Mouse (Mus musculus) forebrain, embryonic 11.5 days (tissue): ENCODE measurements around the gene Gstp1. TPM values are rescaled to one million over a fixed set of nuclear protein-coding genes. Genes with fewer than 3 reads are reported as not detected.

Experiments
- ATAC-seq: fragments of 200-750 bp; cut with Nextera tagmentation; replicated peaks from 2 replicates; pipeline ENCODE4 v1.8.0; 2017; ENCODE audit warnings: moderate TSS enrichment; ENCODE audit not compliant: low FRiP score
- DNase-seq: peaks from one replicate; pipeline ENCODE4 v3.0.0-alpha.2; 2017; ENCODE audit warnings: low spot score
- H3K27ac ChIP-seq: fragments of 300-500 bp; sonication (generic); 2 replicates; pipeline ENCODE4 v1.5.1; 2014; ENCODE audit warnings: low read depth, low read length
- H3K27me3 ChIP-seq: fragments of 300-500 bp; sonication (generic); 2 replicates; pipeline ENCODE4 v1.6.1; 2014; ENCODE audit warnings: mild to moderate bottlenecking, low read length, mixed read lengths; ENCODE audit not compliant: control insufficient read depth, insufficient read depth
- H3K36me3 ChIP-seq: fragments of 300-500 bp; sonication (generic); 2 replicates; pipeline ENCODE4 v1.6.1; 2014; ENCODE audit warnings: mild to moderate bottlenecking, low read length, moderate library complexity, mixed read lengths; ENCODE audit not compliant: control insufficient read depth, insufficient read depth
- H3K4me1 ChIP-seq: fragments of 300-500 bp; sonication (generic); replicated peaks from 2 replicates; pipeline ENCODE4 v1.6.1; 2014; ENCODE audit warnings: low read length, mixed read lengths; ENCODE audit not compliant: control insufficient read depth, insufficient read depth
- H3K4me2 ChIP-seq: fragments of 300-500 bp; sonication (generic); 2 replicates; pipeline ENCODE4 v1.6.1; 2014; ENCODE audit warnings: low read depth, mild to moderate bottlenecking, low read length, moderate library complexity, mixed read lengths; ENCODE audit not compliant: severe bottlenecking
- H3K4me3 ChIP-seq: fragments of 300-500 bp; sonication (generic); 2 replicates; pipeline ENCODE4 v1.5.1; 2014; ENCODE audit warnings: low read depth, low read length
- H3K9ac ChIP-seq: fragments of 300-500 bp; sonication (generic); 2 replicates; pipeline ENCODE4 v1.6.1; 2014; ENCODE audit warnings: low read length
- H3K9me3 ChIP-seq: fragments of 300-500 bp; sonication (generic); 2 replicates; pipeline ENCODE4 v1.6.1; 2016; ENCODE audit warnings: low read length, mixed read lengths; ENCODE audit not compliant: control insufficient read depth
- WGBS: fragments of 180-500 bp; shearing (Covaris S2); extraction: QIAGEN DNeasy Blood & Tissue Kit; methylation state at CpG from one replicate; pipeline ENCODE4 v1.1.7; 2014; 5-methylcytosine and 5-hydroxymethylcytosine counted together
- polyA plus RNA-seq: library from polyadenylated mRNA; unstranded; fragments of >200 nt; fragmentation: Nextera tagmentation; extraction: Ambion mirVana; gene quantifications from 2 replicates; pipeline ENCODE4 v1.2.1, GENCODE M21; 2014

Gene Gstp1
- polyA plus RNA-seq, 1 experiment from 2014 or later = 347 TPM

DNA sequence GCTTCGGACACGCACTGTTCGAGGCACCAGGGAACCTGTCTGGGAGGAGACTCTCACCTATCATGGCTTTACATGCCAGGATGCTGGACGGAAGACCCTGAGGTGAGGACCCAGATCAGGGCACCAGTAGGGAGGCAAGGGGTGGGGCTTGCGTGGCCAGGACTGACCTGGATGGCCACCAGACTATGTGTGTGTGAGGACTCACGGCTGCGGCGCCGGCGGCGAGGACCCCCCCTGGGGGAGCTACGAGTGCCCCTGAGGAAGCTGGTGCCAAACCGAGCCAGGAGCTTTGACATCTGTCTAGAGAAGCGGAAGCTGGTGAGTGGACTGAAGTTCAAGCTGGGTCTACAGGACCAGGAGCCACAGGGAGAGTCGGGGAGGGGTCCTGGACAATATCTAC is 33.5 kb downstream of the Gstp1 start:
- no peak overlapping the region for H3K4me2 ChIP-seq
- no peak overlapping the region for H3K4me3 ChIP-seq
- no peaks in the 10 kb centered on the region for H3K27me3 ChIP-seq
- 88% methylated on average over 15 of the region's 15 CpGs for WGBS
- peaks cover 2% of the 10 kb centered on the region; the same call in 1 of the 2 replicates for H3K4me1 ChIP-seq
- H3K27ac ChIP-seq = no peak overlapping the region
- H3K9me3 ChIP-seq = no peaks in the 10 kb centered on the region
- no peak overlapping the region for H3K9ac ChIP-seq
- no peak for ATAC-seq
- no peaks in the 10 kb centered on the region; the same call in 1 of the 2 replicates for H3K36me3 ChIP-seq
- DNase-seq = no peak

DNA sequence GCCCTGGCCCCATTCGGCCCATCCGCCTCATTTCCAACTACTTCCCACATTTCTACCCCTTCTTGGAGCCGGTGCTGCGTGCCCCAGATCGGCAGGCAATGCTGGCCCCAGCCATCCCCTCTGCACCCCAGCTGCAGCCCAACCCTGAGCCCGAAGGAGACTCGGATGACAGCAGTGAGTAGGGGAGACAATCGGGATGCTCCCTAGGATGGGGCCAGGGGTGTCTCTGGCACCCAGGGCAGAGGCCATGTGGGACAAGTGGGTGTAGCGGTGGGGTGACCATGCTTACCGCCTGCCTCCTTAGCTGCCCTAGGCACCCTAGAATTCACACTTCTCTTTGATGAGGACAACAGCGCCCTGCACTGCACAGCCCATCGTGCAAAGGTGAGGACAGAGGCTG is 34.1 kb downstream of the Gstp1 start:
- H3K9ac ChIP-seq = no peak overlapping the region
- peaks cover 2% of the 10 kb centered on the region; the same call in 1 of the 2 replicates for H3K4me1 ChIP-seq
- no peak overlapping the region for H3K27ac ChIP-seq
- no peaks in the 10 kb centered on the region; the same call in 1 of the 2 replicates for H3K36me3 ChIP-seq
- H3K4me3 ChIP-seq = no peak overlapping the region
- ATAC-seq = no peak
- H3K4me2 ChIP-seq = no peak overlapping the region
- H3K27me3 ChIP-seq = no peaks in the 10 kb centered on the region
- H3K9me3 ChIP-seq = no peaks in the 10 kb centered on the region
- DNase-seq = no peak
- WGBS = 86% methylated on average over 12 of the region's 12 CpGs

DNA sequence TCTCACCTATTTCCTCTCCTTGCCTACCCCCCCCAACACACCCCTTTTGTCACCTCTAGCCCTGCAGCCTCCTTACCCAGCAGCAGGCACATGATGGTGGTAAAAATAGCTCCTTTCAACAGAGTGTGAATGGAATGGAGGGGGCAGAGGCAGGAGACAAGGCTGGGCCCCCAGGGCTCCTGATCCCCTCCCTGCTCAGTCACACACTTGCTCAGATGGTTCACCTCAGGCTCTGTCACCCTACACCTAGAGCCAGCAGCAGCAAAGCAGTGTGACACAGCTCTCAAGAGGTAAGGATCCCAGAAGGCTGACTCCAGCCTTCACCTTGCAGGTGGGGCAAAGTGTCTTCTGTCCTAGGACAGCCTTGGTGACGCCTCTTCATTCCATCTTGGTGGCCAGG is 34.7 kb downstream of the Gstp1 start, which contains the start of gene Doc2g:
TSS of gene Doc2g (plus strand) at position 202 of the 400 bp plus-strand sequence.
- Histone ChIP-seq H3K36me3 (no peaks in the 10 kb centered on the region; the same call in 1 of the 2 replicates), H3K9ac (no peak within 1 kb of the TSS), H3K4me3 (no peak within 1 kb of the TSS), H3K4me1 (peaks cover 2% of the 10 kb centered on the region; the same call in 1 of the 2 replicates), H3K9me3 (no peaks in the 10 kb centered on the region), H3K27ac (no peak within 1 kb of the TSS), H3K27me3 (no peaks in the 10 kb centered on the region), H3K4me2 (no peak within 1 kb of the TSS)
- WGBS = 80% methylated on average over 1 of the region's 1 CpGs
- no peak for ATAC-seq
- DNase-seq = no peak

DNA sequence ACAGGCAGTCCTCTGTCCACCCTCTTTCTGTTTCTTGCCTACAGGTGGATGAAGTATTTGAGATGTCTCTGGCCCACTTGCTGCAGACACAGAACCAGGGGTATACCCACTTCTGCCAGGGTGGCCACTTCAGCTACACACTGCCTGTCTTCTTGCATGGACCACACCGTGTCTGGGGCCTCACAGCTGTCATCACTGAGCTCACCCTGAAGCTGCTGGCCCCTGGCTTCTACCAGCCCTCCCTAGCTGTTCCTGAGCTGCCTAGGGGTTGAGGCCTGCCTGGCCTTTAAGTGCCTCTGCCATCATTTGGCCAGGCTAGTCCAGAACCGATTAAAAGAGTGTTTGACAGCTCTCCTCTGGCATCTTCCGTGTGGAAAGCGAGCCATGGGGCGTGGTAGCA is 36.0 kb downstream of the Gstp1 start:
- Histone ChIP-seq H3K9ac (no peak overlapping the region), H3K9me3 (no peaks in the 10 kb centered on the region), H3K4me1 (peaks cover 2% of the 10 kb centered on the region; the same call in 1 of the 2 replicates), H3K4me3 (no peak overlapping the region), H3K27me3 (no peaks in the 10 kb centered on the region), H3K27ac (no peak overlapping the region), H3K36me3 (no peaks in the 10 kb centered on the region), H3K4me2 (no peak overlapping the region)
- ATAC-seq = no peak
- DNase-seq = no peak
- WGBS = 93% methylated on average over 5 of the region's 5 CpGs

GRCm38 (mm10) chr19:4000949-4001525 is 36.7 kb downstream of the Gstp1 start:
- H3K4me1 ChIP-seq = peaks cover 2% of the 10 kb centered on the region; the same call in 1 of the 2 replicates
- H3K4me3 ChIP-seq = peak overlapping the region; percentile 73
- ATAC-seq = peak; percentile 23; the same call in 1 of the 2 replicates
- H3K27ac ChIP-seq = peak overlapping the region; percentile 96
- peak overlapping the region; percentile 90 for H3K4me2 ChIP-seq
- WGBS = 17% methylated on average over 17 of the region's 17 CpGs
- H3K9me3 ChIP-seq = no peaks in the 10 kb centered on the region
- no peaks in the 10 kb centered on the region for H3K27me3 ChIP-seq
- peak overlapping the region; percentile 89 for H3K9ac ChIP-seq
- H3K36me3 ChIP-seq = no peaks in the 10 kb centered on the region
- DNase-seq = no peak

DNA sequence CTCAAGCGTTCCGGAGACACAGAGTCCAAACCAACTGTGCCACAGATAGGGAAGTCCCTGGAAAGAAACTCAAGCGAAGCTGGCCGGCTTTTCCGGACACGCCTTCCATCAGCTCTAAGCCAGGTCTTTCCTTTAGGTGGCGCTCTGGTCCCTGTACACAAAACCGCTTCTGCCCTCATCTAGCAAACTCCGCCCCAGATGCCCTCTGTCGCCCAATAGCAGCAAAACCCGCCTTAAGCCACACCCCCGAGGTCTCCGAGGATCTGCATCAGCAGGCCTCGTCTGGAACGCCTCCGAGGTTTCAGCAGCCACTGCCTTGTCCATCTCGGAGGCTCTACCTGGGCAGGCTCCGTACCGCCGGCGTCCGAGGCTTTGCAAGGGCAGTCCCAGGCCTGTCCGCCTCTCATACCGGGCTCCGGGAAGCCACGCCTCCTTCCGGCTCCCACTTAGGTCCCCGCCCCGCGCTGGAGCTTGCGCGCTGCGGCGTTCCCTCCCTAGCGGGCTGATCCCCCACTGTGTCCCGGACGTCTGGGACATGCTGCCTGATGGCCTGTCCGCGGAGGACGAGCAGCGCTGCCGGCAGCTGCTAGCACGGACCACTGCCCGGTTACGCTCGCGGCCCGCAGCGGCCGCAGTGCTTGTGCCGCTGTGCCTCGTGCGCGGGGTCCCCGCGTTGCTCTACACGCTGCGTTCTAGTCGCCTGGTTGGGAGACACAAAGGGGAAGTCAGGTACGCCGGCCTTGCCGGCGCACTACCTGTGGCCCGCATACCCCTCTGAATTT is 37.5 kb downstream of the Gstp1 start, which contains the start of the genes Nudt8 and Gm49405:
TSS of gene Nudt8 (plus strand) at position 462 of the 782 bp plus-strand sequence.
TSS of gene Gm49405 (plus strand) at position 508 of the 782 bp plus-strand sequence.
- H3K9me3 ChIP-seq = no peaks in the 10 kb centered on the region
- peak within 1 kb of the TSS; percentile 73 for H3K4me3 ChIP-seq
- peak within 1 kb of the TSS; percentile 90 for H3K4me2 ChIP-seq
- H3K27me3 ChIP-seq = no peaks in the 10 kb centered on the region
- no peaks in the 10 kb centered on the region for H3K36me3 ChIP-seq
- under 1% methylated on average over 64 of the region's 64 CpGs for WGBS
- ATAC-seq (peak; percentile 91), DNase-seq (peak; percentile 97)
- peak within 1 kb of the TSS; percentile 96 for H3K27ac ChIP-seq
- peak within 1 kb of the TSS; percentile 89 for H3K9ac ChIP-seq
- peaks cover 2% of the 10 kb centered on the region; the same call in 1 of the 2 replicates for H3K4me1 ChIP-seq

- no peaks in the 10 kb centered on the region for H3K9me3 ChIP-seq
- peak overlapping the region; percentile 90; the same call in 1 of the 2 replicates for H3K4me2 ChIP-seq
- H3K27ac ChIP-seq = no peak overlapping the region
- 89% methylated on average over 9 of the region's 9 CpGs for WGBS
- no peak overlapping the region for H3K4me3 ChIP-seq
- H3K9ac ChIP-seq = peak overlapping the region; percentile 47
- no peaks in the 10 kb centered on the region for H3K36me3 ChIP-seq
- ATAC-seq (no peak), DNase-seq (no peak)
- H3K4me1 ChIP-seq = peaks cover 2% of the 10 kb centered on the region; the same call in 1 of the 2 replicates
- H3K27me3 ChIP-seq = no peaks in the 10 kb centered on the region
These were observed 38.6 kb downstream of the Gstp1 start for GRCm38 (mm10) chr19:3999121-3999730.

DNA sequence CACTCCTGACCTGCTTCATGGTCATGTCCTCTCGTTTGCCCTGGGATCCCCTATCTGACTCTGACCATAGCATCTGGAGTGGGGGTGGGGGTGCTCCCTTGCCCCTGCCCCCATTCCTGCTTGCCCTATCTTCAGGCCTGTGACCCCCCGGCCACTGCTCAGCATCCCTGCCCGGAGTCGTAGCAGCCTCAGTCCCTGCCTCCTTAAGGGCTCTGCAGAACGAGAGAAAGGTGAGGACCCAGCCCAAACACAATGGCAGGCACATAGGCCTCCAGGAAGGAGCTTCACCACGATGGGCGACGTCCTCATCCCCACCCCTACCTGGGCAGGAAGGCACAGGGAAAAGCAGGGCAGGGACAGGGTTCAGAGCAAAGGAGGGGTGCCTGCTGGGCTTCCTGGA is 39.5 kb downstream of the Gstp1 start:
- DNase-seq (no peak), ATAC-seq (no peak)
- Histone ChIP-seq H3K4me1 (peaks cover 2% of the 10 kb centered on the region; the same call in 1 of the 2 replicates), H3K4me3 (no peak overlapping the region), H3K27ac (no peak overlapping the region), H3K9me3 (no peaks in the 10 kb centered on the region), H3K27me3 (no peaks in the 10 kb centered on the region), H3K4me2 (no peak overlapping the region), H3K36me3 (no peaks in the 10 kb centered on the region), H3K9ac (no peak overlapping the region)
- WGBS = 71% methylated on average over 8 of the region's 8 CpGs
